Mouse (Mus musculus): ENCODE measurements around the gene Pask.

The Pask gene

GRCm38 (mm10) chr1:93289678-93290214 is 53.5 kb downstream of the Pask start:
- ATAC-seq (ENCODE audit: low TSS enrichment): no peak

- no peak for ATAC-seq (ENCODE audit: low TSS enrichment)
Observed at GRCm38 (mm10) chr1:93277041-93277440, 66.2 kb downstream of the Pask start.

GRCm38 (mm10) chr1:93275561-93275960 is 67.7 kb downstream of the Pask start:
- ATAC-seq (ENCODE audit: low TSS enrichment): no peak

GRCm38 (mm10) chr1:93272409-93272821 is 70.9 kb downstream of the Pask start:
- no peak for ATAC-seq (ENCODE audit: low TSS enrichment)

- ATAC-seq (ENCODE audit: low TSS enrichment): no peak
Observed at GRCm38 (mm10) chr1:93271751-93272150, 71.5 kb downstream of the Pask start.

- no peak for ATAC-seq (ENCODE audit: low TSS enrichment)
Observed at GRCm38 (mm10) chr1:93270516-93271240, 72.6 kb downstream of the Pask start.

GRCm38 (mm10) chr1:93268246-93268645 is 75.0 kb downstream of the Pask start:
- no peak for ATAC-seq (ENCODE audit: low TSS enrichment)

GRCm38 (mm10) chr1:93267207-93267606 is 76.1 kb downstream of the Pask start:
- ATAC-seq (ENCODE audit: low TSS enrichment): no peak
